Mouse (Mus musculus): ENCODE results near the gene Aff3.
"Not testable (repeated sequence)": the region's sequence is repeated elsewhere in the genome, so short reads cannot be mapped to it uniquely, and the experiment has no call there.

Aff3 gene

GRCm38 (mm10) chr1:38437671-38438070, 227.1 kb downstream of the Aff3 start:
- DNase-seq (ENCODE audit: low spot score), result no peak

- DNase-seq (ENCODE audit: low spot score), result no peak
Observed at GRCm38 (mm10) chr1:38436471-38437340, 228.0 kb downstream of the Aff3 start.

- DNase-seq (ENCODE audit: low spot score), result not testable (repeated sequence)
Observed at GRCm38 (mm10) chr1:38430311-38430710, 234.4 kb downstream of the Aff3 start.

DNA sequence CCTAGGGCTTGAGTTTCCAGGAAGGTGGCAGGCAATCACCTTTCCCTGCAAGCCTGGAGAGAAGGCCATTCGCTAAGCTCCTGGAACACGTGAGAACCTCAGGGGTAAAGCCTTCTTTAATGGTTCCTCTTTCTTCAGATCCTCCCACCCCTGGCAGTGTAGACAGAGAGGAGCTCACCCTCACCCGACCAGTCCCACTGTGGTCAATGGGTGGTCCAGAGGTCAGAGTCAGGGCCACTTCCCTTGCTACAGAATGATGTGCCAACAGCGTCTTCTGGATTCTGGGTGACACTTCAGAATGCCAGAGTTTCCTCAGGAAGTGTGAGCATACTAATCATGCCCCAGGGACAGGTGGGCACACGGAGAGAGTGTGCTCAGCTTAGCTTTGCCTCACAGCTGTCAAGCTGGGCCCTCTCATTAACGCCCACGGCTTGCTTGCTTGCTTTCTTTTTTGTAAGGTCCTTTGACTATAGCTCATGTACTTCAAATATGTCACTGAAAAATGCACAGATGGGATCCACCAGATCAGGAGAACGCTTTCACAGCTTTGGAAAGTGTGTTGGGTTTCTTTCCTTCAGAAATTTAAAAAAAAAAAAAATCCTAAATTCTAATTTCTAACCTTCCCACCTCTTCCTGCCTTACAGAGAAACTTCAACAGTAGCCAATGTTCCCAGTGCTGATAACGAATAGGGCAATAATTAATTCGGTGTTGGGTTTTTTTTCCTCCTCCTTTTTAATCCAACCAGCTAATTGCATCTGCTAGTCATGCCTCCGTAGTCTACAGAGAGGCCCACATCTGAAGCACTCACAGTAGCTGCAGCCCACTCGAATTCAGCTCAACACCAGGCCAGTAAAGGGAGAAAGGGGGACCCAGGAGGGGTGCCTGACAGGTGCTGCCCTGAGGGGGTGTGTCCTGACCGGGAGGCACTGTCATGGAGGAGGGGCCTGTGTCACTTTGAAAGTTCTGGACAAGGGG, 235.8 kb downstream of the Aff3 start:
- no peak for DNase-seq (ENCODE audit: low spot score)

DNA sequence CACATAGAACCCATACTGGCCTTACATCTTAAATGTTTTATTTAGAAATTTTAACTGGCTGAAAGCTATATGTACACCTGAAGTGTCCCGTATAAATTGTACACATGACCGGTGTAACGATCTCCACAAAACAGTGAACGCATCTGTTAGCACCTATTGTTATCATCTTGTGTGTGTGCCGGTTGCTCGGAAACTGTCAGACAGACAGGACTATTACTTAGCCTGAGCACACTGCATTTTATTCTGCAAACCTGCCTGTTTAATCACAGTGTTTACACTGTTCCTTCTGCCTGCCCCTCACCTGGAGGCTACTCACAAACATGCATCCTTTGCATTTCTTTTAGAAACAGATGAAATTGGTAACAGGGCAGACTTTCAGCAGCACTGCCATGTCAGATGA, 241.8 kb downstream of the Aff3 start:
- DNase-seq (ENCODE audit: low spot score), result no peak

GRCm38 (mm10) chr1:38419331-38419730, 245.4 kb downstream of the Aff3 start:
- DNase-seq (ENCODE audit: low spot score), result no peak

DNA sequence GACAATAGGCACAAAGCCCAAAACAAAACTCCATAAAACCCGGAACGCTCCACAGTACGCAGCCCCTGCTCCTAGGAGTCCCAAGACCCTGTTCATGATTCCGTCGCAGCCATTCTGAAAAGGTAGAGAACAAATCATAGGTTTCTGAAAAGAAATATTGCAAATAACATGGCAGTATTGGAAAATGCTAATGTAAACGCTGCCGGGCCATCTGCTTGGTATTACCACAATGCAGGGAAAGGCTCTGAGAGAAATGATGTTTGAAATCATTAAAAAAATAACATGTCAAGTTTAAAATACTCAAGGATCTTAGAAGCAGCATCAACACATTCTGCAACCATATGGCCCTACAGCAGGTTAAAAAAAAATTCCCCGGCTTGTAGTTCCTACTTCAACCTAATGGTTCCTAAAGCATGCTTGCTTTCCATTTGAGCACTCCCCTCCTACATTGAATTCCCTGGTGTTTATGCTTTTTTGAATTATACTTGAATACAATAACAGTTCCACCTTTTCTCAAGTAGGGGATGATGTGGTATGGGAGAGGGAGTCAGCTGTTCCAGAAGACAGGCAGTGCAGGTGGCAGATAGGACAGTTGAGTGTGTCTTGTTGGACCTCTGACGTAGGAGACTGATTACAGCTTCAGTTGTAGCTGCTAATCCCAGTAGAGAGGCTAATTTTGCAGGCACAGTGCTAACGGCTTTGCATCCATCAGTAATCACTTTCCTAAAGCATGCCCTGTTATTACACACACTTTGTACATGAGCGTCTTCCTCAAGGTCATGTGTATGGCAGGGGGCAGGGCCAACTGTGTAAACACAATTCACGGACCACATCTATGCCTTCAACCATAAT, 246.3 kb downstream of the Aff3 start:
- DNase-seq (ENCODE audit: low spot score), result no peak

- DNase-seq (ENCODE audit: low spot score), result no peak
Observed at GRCm38 (mm10) chr1:38417196-38417595, 247.6 kb downstream of the Aff3 start.

DNA sequence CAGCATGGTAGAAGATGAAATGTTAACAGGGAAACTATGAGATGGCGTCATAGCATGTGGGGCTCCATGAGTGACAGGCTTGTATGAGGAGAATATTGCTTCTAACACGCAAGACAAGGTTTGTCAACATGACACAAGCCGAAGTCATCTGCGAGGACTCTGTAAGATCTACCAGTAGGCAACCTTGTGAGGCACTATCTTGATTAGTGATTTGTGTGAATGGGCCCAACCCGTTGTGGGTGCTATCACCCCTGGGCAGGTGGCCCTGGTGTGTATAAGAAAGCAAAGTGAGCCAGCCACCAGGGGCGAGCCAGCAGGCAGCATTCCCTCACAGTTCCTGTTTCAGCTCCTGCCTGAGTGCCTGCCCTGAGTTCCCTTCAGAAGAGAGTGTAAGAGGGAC, 249.2 kb downstream of the Aff3 start:
- no peak for DNase-seq (ENCODE audit: low spot score)

- no peak for DNase-seq (ENCODE audit: low spot score)
Observed at GRCm38 (mm10) chr1:38411106-38411505, 253.6 kb downstream of the Aff3 start.

- no peak for DNase-seq (ENCODE audit: low spot score)
Observed at GRCm38 (mm10) chr1:38410457-38410856, 254.3 kb downstream of the Aff3 start.

- DNase-seq (ENCODE audit: low spot score), result no peak
Observed at GRCm38 (mm10) chr1:38408241-38408640, 256.5 kb downstream of the Aff3 start.

DNA sequence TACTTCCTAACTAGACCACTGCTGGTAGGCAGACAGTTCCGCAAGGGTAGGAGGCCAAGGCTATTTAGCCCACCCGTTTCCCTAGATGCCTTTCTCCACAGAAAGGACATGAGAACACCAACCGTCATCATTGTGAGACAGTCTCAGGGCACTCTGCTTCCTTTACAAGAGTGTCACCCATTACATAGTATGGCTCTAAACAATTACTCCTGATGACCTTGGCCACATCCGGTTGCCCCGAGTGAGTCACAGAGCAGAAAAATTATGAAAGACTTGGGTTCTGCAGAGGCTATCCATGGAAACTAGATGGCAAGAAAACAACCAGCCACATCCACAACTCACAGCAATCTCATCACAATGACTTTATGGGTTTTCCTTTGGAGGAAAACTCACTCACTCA, 261.0 kb downstream of the Aff3 start:
- DNase-seq (ENCODE audit: low spot score), result no peak

DNA sequence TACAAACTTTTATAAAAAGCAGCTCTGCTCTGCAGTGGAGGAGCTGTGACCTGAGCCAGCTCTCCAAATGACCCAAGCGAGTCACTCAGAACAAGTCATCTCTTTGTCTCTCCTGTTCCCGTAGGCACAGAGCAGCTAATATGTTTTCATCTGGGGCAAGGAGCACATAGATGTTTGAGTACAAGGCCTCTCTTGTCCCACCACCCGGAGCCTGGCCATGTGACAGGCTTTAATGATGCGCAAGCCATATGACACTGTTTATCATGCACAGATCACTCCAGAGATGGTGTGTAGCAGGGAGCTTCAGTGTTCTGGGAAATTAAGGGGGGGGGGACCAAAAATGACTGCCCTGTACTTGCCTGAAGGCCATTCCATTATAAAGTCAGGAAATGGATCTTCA, 262.9 kb downstream of the Aff3 start:
- no peak for DNase-seq (ENCODE audit: low spot score)

GRCm38 (mm10) chr1:38399269-38399668, 265.5 kb downstream of the Aff3 start:
- DNase-seq (ENCODE audit: low spot score), result no peak

GRCm38 (mm10) chr1:38398566-38398965, 266.2 kb downstream of the Aff3 start:
- no peak for DNase-seq (ENCODE audit: low spot score)

- DNase-seq (ENCODE audit: low spot score), result no peak
Observed at GRCm38 (mm10) chr1:38395194-38395681, 269.5 kb downstream of the Aff3 start.

- no peak for DNase-seq (ENCODE audit: low spot score)
Observed at GRCm38 (mm10) chr1:38394493-38394892, 270.3 kb downstream of the Aff3 start.

GRCm38 (mm10) chr1:38393516-38393915, 271.2 kb downstream of the Aff3 start:
- DNase-seq (ENCODE audit: low spot score), result no peak

DNA sequence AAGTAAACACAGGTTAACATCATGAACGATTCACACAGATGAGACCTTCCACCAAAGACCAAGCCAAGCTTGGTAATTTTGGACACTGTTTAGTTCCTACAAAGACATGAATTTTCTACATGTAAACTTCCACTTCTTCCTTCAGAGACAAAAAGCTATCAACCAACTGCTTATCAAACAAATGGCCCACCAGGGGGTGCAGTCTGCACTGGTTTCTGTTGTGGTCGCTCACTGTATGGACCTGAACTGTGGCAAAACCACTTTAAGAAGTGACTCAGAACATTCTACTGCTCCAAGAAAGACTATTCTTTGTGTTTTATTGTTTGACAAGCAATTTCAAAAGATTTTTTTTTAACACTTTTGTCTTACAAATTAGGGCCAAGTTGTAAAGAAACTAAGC, 271.8 kb downstream of the Aff3 start:
- DNase-seq (ENCODE audit: low spot score), result no peak

DNA sequence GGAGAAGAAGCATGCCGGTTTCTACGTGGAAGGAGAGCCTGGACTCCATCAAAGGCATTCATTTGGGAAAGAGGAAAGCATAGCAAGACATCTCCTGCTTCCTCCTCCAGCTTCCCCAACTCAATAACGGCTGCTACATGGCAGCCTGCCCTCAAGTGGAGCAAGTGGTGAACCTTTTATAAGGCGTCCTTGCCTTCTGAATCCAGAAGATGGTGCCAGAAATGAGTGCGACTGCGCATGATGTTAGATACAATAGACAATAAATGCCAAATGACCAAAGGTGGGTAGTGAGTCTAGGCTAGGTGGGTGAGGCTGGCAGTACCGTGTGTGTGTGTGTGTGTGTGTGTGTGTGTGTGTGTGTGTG, 273.9 kb downstream of the Aff3 start:
- no peak for DNase-seq (ENCODE audit: low spot score)
